Mouse (Mus musculus) thymus, adult 2 months (tissue): ENCODE results near the gene Gm20388. TPM values are rescaled to one million over a fixed set of nuclear protein-coding genes. Genes with fewer than 3 reads are reported as not detected.

Experiments used
- DNase-seq: peaks from one replicate; pipeline ENCODE4 v3.0.0; 2021
- H3K27ac ChIP-seq: fragments of 200-500 bp; 2 replicates; pipeline ENCODE4 v1.5.1; 2012; ENCODE audit warnings: low read length, control low read depth; ENCODE audit not compliant: control insufficient read depth, insufficient read depth
- H3K27me3 ChIP-seq: fragments of 200-500 bp; 2 replicates; pipeline ENCODE4 v1.6.1; 2012; ENCODE audit warnings: mild to moderate bottlenecking, low read length, moderate library complexity, mixed read lengths; ENCODE audit not compliant: control insufficient read depth, insufficient read depth
- H3K36me3 ChIP-seq: fragments of 200-500 bp; 2 replicates; pipeline ENCODE4 v1.6.1; 2012; ENCODE audit warnings: mild to moderate bottlenecking, low read length, moderate library complexity; ENCODE audit not compliant: control insufficient read depth, insufficient read depth
- H3K4me1 ChIP-seq: fragments of 200-500 bp; replicated peaks from 2 replicates; pipeline ENCODE4 v1.6.1; 2012; ENCODE audit warnings: low read length; ENCODE audit not compliant: control insufficient read depth, insufficient read depth
- H3K4me3 ChIP-seq: fragments of 200-500 bp; 2 replicates; pipeline ENCODE4 v1.5.1; 2012; ENCODE audit warnings: mild to moderate bottlenecking, low read length, control low read depth, moderate library complexity; ENCODE audit not compliant: control insufficient read depth, insufficient read depth
- CTCF ChIP-seq: fragments of 200-500 bp; IDR thresholded peaks from 2 replicates; pipeline ENCODE4 v1.5.1; 2012; ENCODE audit warnings: mild to moderate bottlenecking, control low read depth, low read length, moderate library complexity, borderline replicate concordance; ENCODE audit not compliant: control insufficient read depth, poor library complexity, insufficient read depth; ENCODE audit errors: extremely low read depth
- POLR2A ChIP-seq: fragments of 200-500 bp; IDR thresholded peaks from 2 replicates; pipeline ENCODE4 v1.6.1; 2012; ENCODE audit warnings: mild to moderate bottlenecking, low read length, control low read depth, moderate library complexity; ENCODE audit not compliant: control insufficient read depth, poor library complexity, insufficient read depth; ENCODE audit errors: extremely low read depth
- WGBS: fragments of 180-500 bp; shearing (Covaris S2); methylation state at CpG from one replicate; pipeline ENCODE4 v1.1.7; 2018; 5-methylcytosine and 5-hydroxymethylcytosine counted together
- polyA plus RNA-seq: library from polyadenylated mRNA; depleted of rRNA; stranded (reverse); fragments of >200 nt; gene quantifications from 2 replicates; pipeline ENCODE4 v1.2.3, GENCODE M21; 2012

The Gm20388 gene
- polyA plus RNA-seq, 1 experiment, result 103 TPM

DNA sequence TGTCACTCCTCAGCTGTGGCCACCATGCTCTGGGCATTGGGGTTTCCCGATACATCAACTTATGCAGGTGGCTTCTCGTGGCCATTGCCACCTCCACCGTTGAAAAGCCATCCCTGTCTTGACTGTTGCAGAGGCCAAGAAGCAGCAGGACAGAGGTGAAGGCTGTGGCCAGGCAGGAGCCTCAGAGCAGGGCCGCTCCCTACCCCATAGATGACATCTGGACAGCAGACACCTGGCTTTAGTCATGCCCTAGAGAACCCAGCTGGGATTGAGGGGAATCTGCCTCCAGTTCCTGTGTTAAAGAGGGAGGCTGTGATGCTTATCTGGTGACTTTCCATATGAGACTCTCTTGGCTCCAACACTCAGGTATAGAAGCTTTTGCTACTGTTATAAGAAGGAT, 3767.7 kb downstream of the Gm20388 start:
- Histone ChIP-seq H3K4me3 (no peak overlapping the region), H3K27me3 (no peaks in the 10 kb centered on the region), H3K4me1 (no peaks in the 10 kb centered on the region), H3K36me3 (no peaks in the 10 kb centered on the region), H3K27ac (no peak overlapping the region)
- 87% methylated on average over 4 of the region's 4 CpGs for WGBS
- TF ChIP-seq CTCF (no peak), POLR2A (no peak)
- no peak for DNase-seq

GRCm38 (mm10) chr8:123682073-123682761, 3771.6 kb downstream of the Gm20388 start:
- Histone ChIP-seq H3K4me3 (no peak overlapping the region), H3K36me3 (no peaks in the 10 kb centered on the region), H3K4me1 (no peaks in the 10 kb centered on the region), H3K27ac (no peak overlapping the region), H3K27me3 (no peaks in the 10 kb centered on the region)
- DNase-seq, result no peak
- no peak for TF ChIP-seq POLR2A
- TF ChIP-seq CTCF, result no peak
- WGBS, result 54% methylated on average over 18 of the region's 18 CpGs

GRCm38 (mm10) chr8:123683321-123683720, 3772.7 kb downstream of the Gm20388 start:
- TF ChIP-seq CTCF (no peak), POLR2A (no peak)
- no peak for DNase-seq
- 71% methylated on average over 7 of the region's 7 CpGs for WGBS
- Histone ChIP-seq H3K4me1 (no peaks in the 10 kb centered on the region), H3K27ac (no peak overlapping the region), H3K27me3 (no peaks in the 10 kb centered on the region), H3K36me3 (no peaks in the 10 kb centered on the region), H3K4me3 (no peak overlapping the region)

DNA sequence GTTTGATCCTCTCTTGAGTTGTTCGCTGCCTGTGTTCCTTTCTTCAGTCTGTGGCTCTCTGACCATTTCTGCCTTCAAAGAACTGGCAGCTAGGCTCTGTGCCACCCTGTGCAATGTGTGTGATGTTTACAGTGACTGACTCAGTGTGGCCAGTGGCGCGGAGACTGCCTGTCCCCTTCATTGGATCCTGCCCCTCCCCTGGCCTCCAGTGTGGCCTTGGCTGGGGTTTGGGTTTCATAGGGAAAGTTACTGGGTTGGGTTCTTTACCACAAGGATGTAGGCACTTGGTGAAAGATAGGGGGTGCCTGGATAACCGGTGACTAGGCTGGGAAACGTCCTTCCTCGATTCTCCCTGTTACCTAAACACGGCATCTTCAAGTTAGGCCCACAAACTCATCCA, 3774.2 kb downstream of the Gm20388 start:
- WGBS, result 83% methylated on average over 7 of the region's 7 CpGs
- H3K4me1 ChIP-seq, result no peaks in the 10 kb centered on the region
- no peak for DNase-seq
- H3K36me3 ChIP-seq, result no peaks in the 10 kb centered on the region
- TF ChIP-seq POLR2A, result no peak
- TF ChIP-seq CTCF, result no peak
- H3K27ac ChIP-seq, result no peak overlapping the region
- H3K27me3 ChIP-seq, result no peaks in the 10 kb centered on the region
- H3K4me3 ChIP-seq, result no peak overlapping the region

- WGBS, result 84% methylated on average over 4 of the region's 4 CpGs
- no peak for DNase-seq
- no peak overlapping the region for H3K27ac ChIP-seq
- no peaks in the 10 kb centered on the region for H3K27me3 ChIP-seq
- H3K4me1 ChIP-seq, result no peaks in the 10 kb centered on the region
- no peaks in the 10 kb centered on the region for H3K36me3 ChIP-seq
- no peak for TF ChIP-seq POLR2A
- no peak for TF ChIP-seq CTCF
- no peak overlapping the region for H3K4me3 ChIP-seq
These were observed 3774.8 kb downstream of the Gm20388 start for GRCm38 (mm10) chr8:123685477-123685876.

DNA sequence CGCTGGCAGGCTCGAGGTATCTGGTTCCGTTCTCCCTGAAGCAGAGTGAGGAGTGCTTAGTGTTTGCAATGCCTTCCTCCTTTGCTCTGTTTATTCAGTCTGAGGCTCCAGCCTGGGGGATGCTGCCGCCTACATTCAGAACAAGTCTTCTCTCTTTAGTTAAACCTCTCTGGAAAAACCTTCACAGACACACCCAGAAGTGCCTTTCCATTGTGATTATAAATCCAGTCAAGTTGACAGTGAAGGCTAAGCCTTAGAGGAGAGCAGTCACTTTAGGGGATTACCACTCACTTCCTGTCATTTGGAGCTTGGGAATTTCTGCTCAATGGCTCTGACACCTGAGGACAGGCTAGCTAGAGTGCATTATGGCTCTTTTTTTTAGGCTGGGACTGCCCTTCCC, 3777.2 kb downstream of the Gm20388 start:
- TF ChIP-seq POLR2A, result no peak
- no peak for TF ChIP-seq CTCF
- H3K36me3 ChIP-seq, result no peaks in the 10 kb centered on the region
- no peaks in the 10 kb centered on the region for H3K4me1 ChIP-seq
- WGBS, result 56% methylated on average over 4 of the region's 4 CpGs
- H3K27ac ChIP-seq, result no peak overlapping the region
- no peak for DNase-seq
- no peaks in the 10 kb centered on the region for H3K27me3 ChIP-seq
- no peak overlapping the region for H3K4me3 ChIP-seq
